8 mouse cellular contexts compared by ENCODE assay signal in genomic region chr16:87354748-87355147, GRCm38 (mm10). TPM values are rescaled to one million over a fixed set of nuclear protein-coding genes. Genes with fewer than 3 reads are reported as not detected.
DNase-seq lines count a peak whose midpoint lies in the region; ATAC-seq and TF ChIP-seq lines count a peak whose summit lies in the region.

No protein-coding gene starts in this region.

- peak overlapping the region; percentile 98; the same call in 1 of the 2 replicates for H3K27ac ChIP-seq in heart, embryonic 10.5 days
- no peak overlapping the region for H3K27ac ChIP-seq in CH12.LX (ENCODE audit: insufficient read depth, low read depth)
- H3K27ac ChIP-seq in forebrain, embryonic 15.5 days (replicated peaks): no peak overlapping the region
- no peak overlapping the region for H3K27ac ChIP-seq in liver, embryonic 15.5 days (replicated peaks)

- dilution Hi-C loops in CH12.LX (cut with MboI; ENCODE audit: extremely low pct_ligation_motif_present, extremely low pct_unique_long_range_greater_than_20kb, low sequenced_read_pairs): no loop called here

- no peak for TF ChIP-seq RAD21 in CH12.LX (IDR thresholded peaks at IDR 0.05; ENCODE audit: low read depth, low read length)

- 82% methylated on average over 7 of the region's 7 CpGs for WGBS in heart, embryonic 10.5 days
- 81% methylated on average over 7 of the region's 7 CpGs for WGBS in forebrain, embryonic 15.5 days
- WGBS in liver, embryonic 15.5 days (ENCODE audit: insufficient replicate concordance): 76% methylated on average over 7 of the region's 7 CpGs

- in situ Hi-C loops in CH12.LX (cut with MboI; ENCODE audit: low pct_ligation_motif_present, low pct_unique_long_range_greater_than_20kb, low sequenced_read_pairs): loop anchor here (25.0 kb wide), 1 partner anchor 217 kb away; no protein-coding TSS in a partner anchor

- peak overlapping the region; percentile 75 for H3K9ac ChIP-seq in CH12.LX (ENCODE audit: insufficient read depth, low read depth)
- 0 out of 2 replicates have a peak overlapping the region, but pooled peaks have one; percentile 74 for H3K9ac ChIP-seq in forebrain, embryonic 15.5 days (replicated peaks)
- H3K9ac ChIP-seq in liver, embryonic 15.5 days: no peak overlapping the region

- no peak for TF ChIP-seq POLR2A in CH12.LX (IDR thresholded peaks at IDR 0.05; ENCODE audit: low read depth, low read length)

- peak overlapping the region; percentile 75 for H3K4me3 ChIP-seq in heart, embryonic 10.5 days
- peak overlapping the region; percentile 59 to 84 (median 74) for H3K4me3 ChIP-seq in CH12.LX (replicated peaks in 1 of 3; ENCODE audit: low read depth in 2 of 3, low read length in 2 of 3, poor library complexity in 1 of 3)
- peak overlapping the region; percentile 77 for H3K4me3 ChIP-seq in forebrain, embryonic 15.5 days
- H3K4me3 ChIP-seq in liver, embryonic 15.5 days (replicated peaks): peak overlapping the region; percentile 89

- H3K9me3 ChIP-seq in heart, embryonic 10.5 days: no peaks in the 10 kb centered on the region
- peaks cover 2% of the 10 kb centered on the region for H3K9me3 ChIP-seq in CH12.LX (replicated peaks; ENCODE audit: low read length)
- no peaks in the 10 kb centered on the region for H3K9me3 ChIP-seq in forebrain, embryonic 15.5 days
- no peaks in the 10 kb centered on the region for H3K9me3 ChIP-seq in liver, embryonic 15.5 days (replicated peaks)

- 0 out of 2 replicates have a peak, but pooled peaks have one; percentile 15 for TF ChIP-seq EP300 in CH12.LX (IDR thresholded peaks at IDR 0.05; ENCODE audit: low read length)

- H3K4me2 ChIP-seq in CH12.LX (ENCODE audit: insufficient read depth, low read depth, poor library complexity, severe bottlenecking): peak overlapping the region; percentile 87; the same call in 1 of the 2 replicates
- peak overlapping the region; percentile 51 for H3K4me2 ChIP-seq in forebrain, embryonic 15.5 days (replicated peaks)
- H3K4me2 ChIP-seq in liver, embryonic 15.5 days: peak overlapping the region; percentile 67

- H3K27me3 ChIP-seq in heart, embryonic 10.5 days (ENCODE audit: insufficient read depth, poor library complexity, severe bottlenecking): no peaks in the 10 kb centered on the region
- H3K27me3 ChIP-seq in CH12.LX (replicated peaks): no peaks in the 10 kb centered on the region
- H3K27me3 ChIP-seq in forebrain, embryonic 15.5 days: no peaks in the 10 kb centered on the region
- H3K27me3 ChIP-seq in liver, embryonic 15.5 days: 0 out of 2 replicates have a peak, but pooled peaks cover 4% of the 10 kb centered on the region

- DNase-seq in heart, embryonic 10.5 days (ENCODE audit: low spot score): no peak
- no peak for DNase-seq in heart, adult 18-20 months
- DNase-seq in CH12.LX (ENCODE audit: extremely low read depth): peak; percentile 8
- DNase-seq in thymus, postnatal 4 days: no peak
- DNase-seq in embryo, embryonic 10.5 days (ENCODE audit: low spot score): no peak
- DNase-seq in urinary bladder, postnatal 14 days (ENCODE audit: low spot score): no peak

- no peak; the same call in none of the 2 replicates for ATAC-seq in forebrain, embryonic 15.5 days (replicated peaks)
- ATAC-seq in liver, embryonic 15.5 days (ENCODE audit: insufficient read depth): no peak

- no peaks in the 10 kb centered on the region for H3K79me2 ChIP-seq in CH12.LX (replicated peaks; ENCODE audit: control insufficient read depth, extremely low read depth, insufficient read depth, poor library complexity, severe bottlenecking)

- TF ChIP-seq CTCF in CH12.LX (conservative IDR thresholded peaks at IDR 0.05 in 1 of 2, IDR thresholded peaks at IDR 0.05 in 1 of 2; ENCODE audit: low read depth in 2 of 2, low read length in 2 of 2): no peak

- peaks cover 26% of the 10 kb centered on the region for H3K36me3 ChIP-seq in heart, embryonic 10.5 days
- H3K36me3 ChIP-seq in CH12.LX (replicated peaks in 1 of 2; ENCODE audit: control insufficient read depth in 1 of 2, insufficient read depth in 1 of 2, low read length in 1 of 2): peaks cover 9 to 30% of the 10 kb centered on the region in 2 experiments
- peaks cover 13% of the 10 kb centered on the region for H3K36me3 ChIP-seq in forebrain, embryonic 15.5 days
- 0 out of 2 replicates have a peak, but pooled peaks cover 11% of the 10 kb centered on the region for H3K36me3 ChIP-seq in liver, embryonic 15.5 days (replicated peaks)

- H3K4me1 ChIP-seq in heart, embryonic 10.5 days: no peaks in the 10 kb centered on the region; the same call in 1 of the 2 replicates
- peaks cover 0 to 22% of the 10 kb centered on the region in 2 experiments; a peak in 2 of 4 replicates for H3K4me1 ChIP-seq in CH12.LX (ENCODE audit: control insufficient read depth in 1 of 2, insufficient read depth in 2 of 2)
- no peaks in the 10 kb centered on the region for H3K4me1 ChIP-seq in forebrain, embryonic 15.5 days
- H3K4me1 ChIP-seq in liver, embryonic 15.5 days (replicated peaks): peaks cover 11% of the 10 kb centered on the region; the same call in 1 of the 2 replicates

TF ChIP-seq in CH12.LX, 34 proteins besides CTCF, POLR2A, EP300 and RAD21:
- TF ChIP-seq USF1 (IDR thresholded peaks at IDR 0.05; ENCODE audit: low read depth, low read length) (peak; percentile 51), USF2 (conservative IDR thresholded peaks at IDR 0.05; ENCODE audit: low read depth, low read length) (peak; percentile 67), BHLHE40 (IDR thresholded peaks at IDR 0.05; ENCODE audit: low read depth, low read length) (peak; percentile 92), PAX5 (IDR thresholded peaks at IDR 0.05; ENCODE audit: low read length) (no peak)

RNA-seq across cellular contexts. Expression of gene N6amt1, which starts 0.8 kb away (rescaled TPM):
- polyA plus RNA-seq in heart, embryonic 10.5 days (2016; fragmentation: Nextera tagmentation; extraction: Ambion mirVana): 21.9 and 22.6 TPM in 2 replicates
- total RNA-seq in heart, adult 18-20 months (2021): 10 to 100 TPM; 18.6 to 22.4 TPM
- total RNA-seq in CH12.LX (2012; rRNA removed): 10.8 and 11.8 TPM in 2 replicates
- total RNA-seq in CH12.LX (2014; rRNA removed): 23.3 and 23.9 TPM in 2 replicates
- 18.1 and 18.2 TPM in 2 replicates for polyA plus RNA-seq in CH12.LX (2012; ENCODE audit: insufficient read length, low read depth)
- 16.2 and 16.3 TPM in 2 replicates for polyA plus RNA-seq in forebrain, embryonic 15.5 days (2015; fragmentation: Nextera tagmentation; extraction: Ambion mirVana)
- 5.7 and 6.0 TPM in 2 replicates for polyA plus RNA-seq in liver, embryonic 15.5 days (2015; fragmentation: Nextera tagmentation; extraction: Ambion mirVana)
